Mouse (Mus musculus) kidney, adult 2 months (tissue): Measurements from ENCODE around the gene Samd13.

Source experiments
- CTCF ChIP-seq: fragments of 200-500 bp; conservative IDR thresholded peaks from 2 replicates; pipeline ENCODE4 v1.5.1; 2011; ENCODE audit warnings: low read depth, mild to moderate bottlenecking, control low read depth, low read length, moderate library complexity, mixed read lengths; ENCODE audit not compliant: insufficient read depth, insufficient read length
- POLR2A ChIP-seq: fragments of 200-500 bp; IDR thresholded peaks from one replicate; pipeline ENCODE4 v1.6.1; 2011; ENCODE audit warnings: low read depth, low read length, control low read depth

DNA sequence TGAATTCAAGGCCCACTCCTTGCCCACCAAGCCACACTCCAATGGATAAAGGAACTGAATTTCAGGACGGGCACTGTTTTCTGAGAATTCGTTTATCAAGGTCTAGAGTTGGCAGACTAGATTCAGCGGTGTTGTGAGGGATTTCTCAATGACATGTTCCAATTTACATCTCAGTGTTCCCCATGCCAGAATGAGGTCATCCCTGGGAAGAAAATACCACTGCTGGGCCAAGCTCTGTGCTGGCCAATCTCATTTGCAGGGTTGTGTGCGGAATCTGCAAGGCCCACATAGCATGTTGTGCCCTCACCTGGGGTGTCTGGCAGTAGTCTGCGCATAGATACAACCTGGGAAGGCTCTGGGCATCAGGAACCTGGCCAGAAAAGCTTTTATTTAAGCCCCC, 26.1 kb downstream of the Samd13 start:
- TF ChIP-seq CTCF (no peak), POLR2A (no peak)
